Mouse (Mus musculus): ENCODE results near the gene Jhy. TPM values are rescaled to one million over a fixed set of nuclear protein-coding genes. Genes with fewer than 3 reads are reported as not detected.

The Jhy gene
- polyA plus RNA-seq, 1 experiment, result not detected

DNA sequence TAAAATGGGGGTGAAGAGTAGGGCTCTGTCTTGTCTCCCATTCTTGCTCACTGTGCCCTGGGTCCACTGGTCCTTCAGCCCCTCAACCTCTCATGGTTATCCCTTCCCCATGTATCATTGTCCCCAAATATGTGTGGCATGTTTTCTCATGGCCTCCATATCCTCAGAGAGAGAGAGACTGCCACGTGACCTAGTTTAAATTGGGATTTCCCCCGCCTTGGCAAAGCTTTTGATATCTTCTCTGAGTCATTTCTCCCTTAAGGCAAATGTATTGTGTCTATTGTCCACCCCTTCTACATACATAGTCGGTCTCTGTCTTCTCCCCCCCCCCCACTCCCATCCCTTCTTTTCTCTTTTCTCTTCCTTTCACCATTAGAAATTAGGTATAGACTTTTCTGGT, 30.6 kb downstream of the Jhy start:
- Histone ChIP-seq H3K4me1 (ENCODE audit: control insufficient read depth, insufficient read depth, low read length) (no peaks in the 10 kb centered on the region), H3K27ac (ENCODE audit: insufficient read depth, low read depth, low read length) (no peak overlapping the region)
- TF ChIP-seq CTCF (IDR thresholded peaks at IDR 0.05; ENCODE audit: low read depth, low read length) (no peak), POLR2A (IDR thresholded peaks at IDR 0.05; ENCODE audit: borderline replicate concordance, low read depth, low read length) (no peak)

GRCm38 (mm10) chr9:40927351-40927980, 36.5 kb downstream of the Jhy start:
- Histone ChIP-seq H3K4me3 (ENCODE audit: insufficient read depth, low read length) (no peak overlapping the region), H3K4me1 (ENCODE audit: control insufficient read depth, insufficient read depth, low read length) (no peaks in the 10 kb centered on the region), H3K27ac (ENCODE audit: insufficient read depth, low read depth, low read length) (no peak overlapping the region)
- TF ChIP-seq POLR2A (IDR thresholded peaks at IDR 0.05; ENCODE audit: borderline replicate concordance, low read depth, low read length) (no peak), CTCF (IDR thresholded peaks at IDR 0.05; ENCODE audit: low read depth, low read length) (no peak)

More for the DNA sequence above, 30.6 kb downstream of the Jhy start:
- H3K4me3 ChIP-seq (ENCODE audit: insufficient read depth, low read length), result no peak overlapping the region

DNA sequence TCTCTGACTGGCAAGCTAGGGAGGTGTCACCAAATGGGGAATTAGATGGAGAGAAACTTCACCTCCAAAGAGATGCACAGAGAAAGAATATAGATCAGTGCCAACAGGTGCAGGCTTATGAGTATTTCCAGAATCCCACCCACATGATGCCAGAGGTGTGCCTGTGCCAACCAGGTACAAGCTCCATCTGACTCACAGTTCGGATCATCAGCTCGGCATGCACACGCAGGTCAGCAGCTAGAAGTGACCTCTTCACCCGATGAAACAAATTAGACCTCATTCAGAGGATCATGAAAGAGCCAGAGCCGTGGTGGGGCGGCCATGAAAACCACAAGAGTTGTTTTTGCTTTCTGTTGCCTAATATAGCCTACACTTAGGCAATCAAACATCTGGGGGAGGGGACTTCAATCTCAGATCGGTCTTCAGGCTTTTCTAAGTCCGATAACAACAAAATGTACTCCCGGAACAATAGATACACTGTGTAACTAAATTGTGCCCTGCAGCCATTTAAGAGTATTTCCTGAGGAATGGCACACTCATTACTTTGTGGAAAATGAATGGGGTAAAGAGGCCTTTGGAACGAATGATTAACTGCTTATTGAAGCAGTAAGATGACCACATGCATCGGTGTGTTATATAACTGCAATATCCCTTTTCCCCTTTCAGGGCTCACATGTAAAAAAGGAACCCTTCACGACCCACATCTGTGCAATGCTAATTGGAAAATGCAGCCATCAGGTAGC, 45.9 kb downstream of the Jhy start:
- Histone ChIP-seq H3K4me3 (ENCODE audit: insufficient read depth, low read length) (no peak overlapping the region; the same call in 1 of the 2 replicates), H3K27ac (ENCODE audit: insufficient read depth, low read depth, low read length) (no peak overlapping the region), H3K4me1 (ENCODE audit: control insufficient read depth, insufficient read depth, low read length) (peaks cover 8% of the 10 kb centered on the region; the same call in 1 of the 2 replicates)
- no peak for TF ChIP-seq POLR2A (IDR thresholded peaks at IDR 0.05; ENCODE audit: borderline replicate concordance, low read depth, low read length)
- no peak for TF ChIP-seq CTCF (IDR thresholded peaks at IDR 0.05; ENCODE audit: low read depth, low read length)

- TF ChIP-seq CTCF (IDR thresholded peaks at IDR 0.05; ENCODE audit: low read depth, low read length), result no peak
- TF ChIP-seq POLR2A (IDR thresholded peaks at IDR 0.05; ENCODE audit: borderline replicate concordance, low read depth, low read length), result no peak
- Histone ChIP-seq H3K27ac (ENCODE audit: insufficient read depth, low read depth, low read length) (no peak overlapping the region), H3K4me3 (ENCODE audit: insufficient read depth, low read length) (no peak overlapping the region), H3K4me1 (ENCODE audit: control insufficient read depth, insufficient read depth, low read length) (no peaks in the 10 kb centered on the region)
Observed at GRCm38 (mm10) chr9:40908915-40909314, 55.0 kb downstream of the Jhy start.

- no peak for TF ChIP-seq CTCF (IDR thresholded peaks at IDR 0.05; ENCODE audit: low read depth, low read length)
- TF ChIP-seq POLR2A (IDR thresholded peaks at IDR 0.05; ENCODE audit: borderline replicate concordance, low read depth, low read length), result no peak
- Histone ChIP-seq H3K4me3 (ENCODE audit: insufficient read depth, low read length) (no peak overlapping the region), H3K4me1 (ENCODE audit: control insufficient read depth, insufficient read depth, low read length) (no peaks in the 10 kb centered on the region), H3K27ac (ENCODE audit: insufficient read depth, low read depth, low read length) (no peak overlapping the region)
Observed at GRCm38 (mm10) chr9:40908411-40908810, 55.5 kb downstream of the Jhy start.

DNA sequence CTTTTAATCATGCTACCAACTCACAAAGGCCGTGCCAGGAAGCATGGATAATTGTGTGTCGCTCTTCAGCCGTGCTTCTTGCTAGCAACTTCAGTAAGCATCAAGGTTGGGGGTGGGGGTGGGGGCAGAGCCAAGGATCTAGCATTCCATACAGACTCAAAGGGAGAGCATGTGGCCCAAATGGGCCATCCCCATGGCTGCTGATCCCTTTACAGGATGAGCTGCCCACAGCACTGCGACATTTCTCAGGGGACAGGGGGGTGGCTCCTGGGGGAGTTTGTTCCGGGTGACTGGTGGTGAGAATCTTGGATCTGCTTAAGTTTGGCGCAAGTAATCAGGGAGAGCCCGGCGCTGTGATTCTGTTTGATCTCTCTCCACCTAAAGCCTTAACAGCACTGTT, 56.5 kb downstream of the Jhy start:
- Histone ChIP-seq H3K4me3 (ENCODE audit: insufficient read depth, low read length) (no peak overlapping the region), H3K27ac (ENCODE audit: insufficient read depth, low read depth, low read length) (no peak overlapping the region), H3K4me1 (ENCODE audit: control insufficient read depth, insufficient read depth, low read length) (no peaks in the 10 kb centered on the region)
- TF ChIP-seq CTCF (IDR thresholded peaks at IDR 0.05; ENCODE audit: low read depth, low read length), result no peak
- no peak for TF ChIP-seq POLR2A (IDR thresholded peaks at IDR 0.05; ENCODE audit: borderline replicate concordance, low read depth, low read length)

DNA sequence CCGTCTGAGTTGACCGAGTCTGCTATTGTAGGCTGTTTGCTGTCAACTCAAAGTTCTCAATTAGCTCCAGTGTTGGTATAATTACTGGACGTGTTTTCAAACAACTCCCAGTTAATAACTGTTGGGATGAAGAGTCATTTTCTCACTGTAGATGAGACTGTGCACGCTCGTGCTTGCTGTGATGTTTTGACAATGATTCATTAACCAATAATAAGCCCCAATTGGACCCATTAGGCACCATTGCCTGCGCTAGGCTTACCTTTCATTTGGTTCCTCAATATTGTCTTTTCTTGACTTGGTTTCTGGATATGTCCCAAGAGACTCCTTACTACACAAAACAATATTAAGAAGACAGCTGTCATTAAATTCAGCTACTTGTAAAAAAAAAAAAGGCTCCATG, 71.5 kb downstream of the Jhy start:
- TF ChIP-seq POLR2A (IDR thresholded peaks at IDR 0.05; ENCODE audit: borderline replicate concordance, low read depth, low read length) (no peak), CTCF (IDR thresholded peaks at IDR 0.05; ENCODE audit: low read depth, low read length) (no peak)
- H3K27ac ChIP-seq (ENCODE audit: insufficient read depth, low read depth, low read length), result no peak overlapping the region

DNA sequence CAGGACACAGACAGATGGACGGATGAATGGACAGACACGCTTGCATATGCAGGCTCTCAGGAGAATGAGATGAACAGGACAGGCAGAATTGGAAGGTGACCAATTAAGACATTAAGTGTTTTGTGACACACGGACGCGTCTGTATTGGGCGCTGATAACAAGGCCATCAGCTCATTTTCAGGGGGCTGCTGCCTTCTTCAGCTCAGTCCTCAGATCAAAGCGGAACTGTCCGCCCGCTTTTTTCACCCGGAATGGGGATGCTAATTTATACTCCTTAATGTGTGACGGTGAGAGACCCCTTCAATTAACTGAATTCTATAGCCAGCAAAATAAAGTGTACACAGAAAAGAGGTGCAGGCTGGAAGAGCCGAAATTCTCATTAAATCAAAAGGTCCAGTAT, 74.5 kb downstream of the Jhy start:
- no peaks in the 10 kb centered on the region for H3K4me1 ChIP-seq (ENCODE audit: control insufficient read depth, insufficient read depth, low read length)
- no peak overlapping the region for H3K4me3 ChIP-seq (ENCODE audit: insufficient read depth, low read length)
- H3K27ac ChIP-seq (ENCODE audit: insufficient read depth, low read depth, low read length), result no peak overlapping the region
- TF ChIP-seq POLR2A (IDR thresholded peaks at IDR 0.05; ENCODE audit: borderline replicate concordance, low read depth, low read length) (no peak), CTCF (IDR thresholded peaks at IDR 0.05; ENCODE audit: low read depth, low read length) (no peak)

More for the DNA sequence above, 71.5 kb downstream of the Jhy start:
- Histone ChIP-seq H3K4me3 (ENCODE audit: insufficient read depth, low read length) (no peak overlapping the region), H3K4me1 (ENCODE audit: control insufficient read depth, insufficient read depth, low read length) (no peaks in the 10 kb centered on the region)

DNA sequence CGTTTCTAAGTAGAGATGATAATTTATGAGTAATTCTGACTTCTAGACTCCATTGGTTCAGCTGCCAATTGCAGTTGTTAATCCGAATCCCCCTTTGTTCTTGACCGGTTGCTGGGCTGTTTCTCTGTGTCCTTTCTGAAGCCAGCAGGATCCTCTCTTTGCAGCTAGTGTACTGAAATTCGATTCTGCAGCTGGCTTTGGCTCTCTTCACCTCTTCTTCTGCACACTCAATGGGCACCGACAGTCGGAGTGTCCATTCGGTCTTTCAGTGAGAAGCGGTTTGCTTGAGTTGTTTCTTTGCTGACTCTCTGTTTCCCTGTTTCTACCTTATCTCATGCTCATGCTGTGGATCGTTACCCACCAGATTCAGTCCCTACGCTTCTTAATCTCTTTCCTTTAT, 78.2 kb downstream of the Jhy start:
- Histone ChIP-seq H3K27ac (ENCODE audit: insufficient read depth, low read depth, low read length) (no peak overlapping the region), H3K4me1 (ENCODE audit: control insufficient read depth, insufficient read depth, low read length) (no peaks in the 10 kb centered on the region), H3K4me3 (ENCODE audit: insufficient read depth, low read length) (no peak overlapping the region)
- TF ChIP-seq POLR2A (IDR thresholded peaks at IDR 0.05; ENCODE audit: borderline replicate concordance, low read depth, low read length), result no peak
- TF ChIP-seq CTCF (IDR thresholded peaks at IDR 0.05; ENCODE audit: low read depth, low read length), result no peak

- TF ChIP-seq CTCF (IDR thresholded peaks at IDR 0.05; ENCODE audit: low read depth, low read length) (no peak), POLR2A (IDR thresholded peaks at IDR 0.05; ENCODE audit: borderline replicate concordance, low read depth, low read length) (no peak)
- Histone ChIP-seq H3K4me1 (ENCODE audit: control insufficient read depth, insufficient read depth, low read length) (no peaks in the 10 kb centered on the region), H3K4me3 (ENCODE audit: insufficient read depth, low read length) (no peak overlapping the region)
Observed at GRCm38 (mm10) chr9:40878998-40879397, 84.9 kb downstream of the Jhy start.

More at GRCm38 (mm10) chr9:40878998-40879397, 84.9 kb downstream of the Jhy start:
- H3K27ac ChIP-seq (ENCODE audit: insufficient read depth, low read depth, low read length), result no peak overlapping the region
